Mouse (Mus musculus) kidney, postnatal 14 days (tissue): ENCODE measurements around the gene Sept9.
A peak's percentile ranks its signal among the peaks of the same experiment; 100 is the strongest.
"Not testable (repeated sequence)": the region's sequence is repeated elsewhere in the genome, so short reads cannot be mapped to it uniquely, and the experiment has no call there.

Experiments
- DNase-seq: peaks from one replicate; pipeline ENCODE4 v3.0.0; 2022; ENCODE audit warnings: mixed read lengths

Sept9 gene

DNA sequence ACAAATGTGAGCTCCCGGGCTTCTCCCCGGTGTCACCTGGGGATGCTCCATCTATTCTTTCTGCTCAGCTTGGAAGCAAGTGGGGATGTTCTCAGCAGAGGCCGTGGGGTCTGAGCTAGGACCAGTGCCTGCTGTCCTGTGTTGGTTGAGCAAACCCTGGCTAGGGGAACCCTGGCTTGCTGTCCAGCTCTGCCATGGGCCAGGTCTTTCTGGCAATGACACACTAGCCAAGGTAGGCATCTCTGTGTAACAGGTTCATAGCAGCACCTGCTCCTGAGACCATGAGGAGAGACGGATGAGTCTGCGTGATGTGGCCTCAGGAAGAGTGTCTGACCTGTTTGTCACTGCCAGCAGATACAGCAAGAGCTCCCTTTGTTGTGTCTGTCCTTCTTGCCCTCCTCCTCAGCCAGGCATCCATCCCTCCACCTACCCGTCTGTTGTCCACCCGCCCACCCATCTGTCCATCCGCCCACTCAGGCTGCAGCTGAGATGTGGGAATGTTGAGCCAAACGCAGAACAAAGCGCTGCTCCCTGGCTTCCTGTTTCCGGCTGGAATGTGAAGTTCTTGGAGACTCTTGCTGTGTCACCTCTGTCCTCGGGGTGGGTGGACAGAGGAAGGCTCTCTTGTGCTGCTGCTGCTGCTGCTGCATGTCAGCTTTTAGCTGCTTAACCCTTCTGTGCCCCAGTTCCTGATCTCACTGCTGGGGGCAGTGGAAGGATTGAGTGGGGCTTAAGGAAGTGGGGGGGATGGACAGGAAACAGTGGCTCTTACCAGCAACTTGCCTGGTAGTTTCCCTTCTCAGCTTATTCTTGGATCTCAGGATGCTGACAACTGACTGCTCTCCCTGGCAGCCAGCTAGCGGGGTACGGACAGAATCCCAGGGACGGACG is 117.2 kb downstream of the Sept9 start:
- peak; percentile 74 for DNase-seq

DNA sequence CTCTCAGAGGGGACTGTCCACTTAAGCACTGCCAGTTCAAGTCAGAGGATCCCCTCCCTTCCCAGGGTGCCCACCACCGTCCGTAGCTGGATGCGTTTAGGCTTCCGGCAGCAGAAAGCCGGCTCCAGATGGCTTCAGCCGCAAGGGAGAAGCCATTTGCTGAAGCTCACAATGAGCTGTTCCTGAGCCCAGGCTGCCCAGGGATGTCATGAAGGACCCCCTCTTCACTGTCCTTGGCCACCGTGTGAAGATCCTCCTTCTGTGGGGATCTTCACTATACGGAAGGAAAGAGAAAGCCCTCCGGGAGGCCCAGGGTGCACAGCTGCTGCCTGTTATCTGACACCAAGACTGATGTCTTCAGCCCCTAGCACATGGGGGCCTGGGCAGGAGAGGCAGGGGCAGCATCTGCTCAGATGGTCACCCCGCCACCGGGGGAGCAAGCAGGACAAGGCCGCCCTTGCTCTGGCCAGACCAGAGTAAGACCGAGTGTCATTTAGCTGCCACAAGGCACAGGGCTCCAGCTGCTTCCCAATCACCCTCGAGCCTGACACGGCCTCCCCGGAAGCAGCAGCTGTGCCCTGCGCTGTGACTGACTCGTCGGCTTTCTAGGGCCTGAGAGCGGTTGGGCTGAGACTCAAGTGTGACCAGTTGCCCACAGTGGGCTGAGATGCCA is 118.1 kb downstream of the Sept9 start:
- DNase-seq = no peak

DNA sequence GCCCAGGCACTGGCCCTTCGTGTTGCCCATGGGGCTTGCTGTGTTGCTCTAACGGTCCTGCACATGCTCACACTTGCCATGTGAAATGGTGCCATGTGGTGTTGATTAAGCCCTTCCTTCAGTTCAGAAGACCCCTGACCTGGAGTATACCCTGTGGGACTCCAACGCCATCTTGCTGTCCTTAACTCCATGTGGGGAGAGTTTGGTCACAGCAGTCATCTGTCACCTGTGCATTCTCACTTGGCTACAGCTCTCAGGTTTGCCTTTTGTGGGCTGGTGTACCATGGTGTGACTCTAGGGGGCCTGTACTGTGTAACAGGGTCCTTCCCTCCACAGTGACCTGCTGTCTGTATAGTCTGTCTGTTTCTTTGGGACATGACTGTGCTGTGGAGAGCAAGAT is 118.7 kb downstream of the Sept9 start:
- no peak for DNase-seq

DNA sequence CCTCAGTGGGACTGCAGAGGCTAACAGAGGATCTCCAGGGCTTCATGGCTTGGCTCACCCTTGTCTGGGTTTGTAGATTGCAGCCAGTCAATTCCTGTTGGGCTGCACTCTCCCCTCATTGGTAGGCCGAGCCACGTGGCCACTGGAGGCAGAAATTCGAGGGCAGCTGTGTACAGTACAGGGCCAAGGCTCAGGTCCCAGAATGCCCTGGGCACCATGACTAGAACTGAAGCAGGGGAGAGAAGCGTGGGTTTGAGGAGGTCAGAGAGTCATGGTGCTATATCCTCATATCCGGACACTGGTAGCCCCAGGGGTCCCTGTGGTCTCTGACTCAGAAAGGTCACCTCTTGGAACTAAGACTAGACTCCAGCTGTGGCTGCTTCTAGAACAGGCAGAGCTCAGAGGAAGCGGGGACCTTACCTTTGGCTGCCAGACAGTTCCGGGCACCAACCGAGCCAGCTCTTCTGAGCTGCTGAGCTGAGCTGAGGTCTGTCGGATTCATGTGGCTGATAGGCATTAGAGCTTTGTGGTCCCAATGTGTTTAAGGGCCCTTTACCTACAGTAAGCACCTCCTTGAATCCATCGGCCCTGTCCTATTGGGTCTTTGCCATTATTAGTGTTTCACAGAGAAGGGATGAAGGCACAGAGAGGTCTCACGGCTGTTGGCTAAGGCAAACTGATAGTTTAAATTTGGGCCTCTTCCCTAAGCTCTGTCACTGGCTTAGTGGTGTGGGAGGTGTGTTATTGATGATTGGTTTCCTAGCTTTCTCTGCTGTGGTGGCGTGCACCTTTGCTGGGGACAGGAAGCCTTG is 119.5 kb downstream of the Sept9 start:
- DNase-seq = no peak

DNA sequence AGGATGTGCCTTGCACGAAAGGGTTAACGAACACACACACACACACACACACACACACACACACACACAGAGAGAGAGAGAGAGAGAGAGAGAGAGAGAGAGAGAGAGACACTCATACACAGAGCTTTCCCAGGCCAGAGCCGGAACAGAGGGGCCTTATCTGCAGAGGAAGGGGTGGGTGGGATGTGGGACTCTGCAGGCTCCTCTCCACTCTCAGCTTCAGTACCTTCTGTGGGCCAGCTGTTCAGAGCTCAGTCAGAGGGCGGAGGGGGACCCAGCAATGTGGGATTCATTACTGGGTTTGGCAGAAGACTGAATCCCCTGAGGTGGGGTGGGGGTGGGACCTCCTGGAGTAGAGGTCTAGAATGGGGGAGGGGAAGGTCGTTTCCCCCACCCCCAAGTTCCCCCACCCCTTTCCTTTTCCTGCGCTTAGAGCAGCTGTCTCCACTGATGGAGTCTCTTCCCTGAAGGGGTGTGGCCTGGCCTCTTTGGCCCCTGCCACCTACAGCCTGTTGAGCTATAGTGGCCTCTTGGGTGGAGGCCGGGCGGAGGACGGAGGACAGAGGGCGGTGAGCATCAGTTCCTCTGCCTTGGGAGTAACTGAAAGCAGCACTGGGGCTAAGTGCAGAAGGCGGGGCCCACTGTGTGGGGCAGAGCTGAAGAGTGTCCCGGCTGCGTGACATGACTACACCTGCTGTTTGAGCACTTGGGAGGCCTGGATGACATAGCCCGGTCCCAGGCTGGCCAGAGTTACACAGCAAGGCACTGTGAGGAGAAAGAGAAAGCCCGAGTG is 120.3 kb downstream of the Sept9 start:
- no peak for DNase-seq

DNA sequence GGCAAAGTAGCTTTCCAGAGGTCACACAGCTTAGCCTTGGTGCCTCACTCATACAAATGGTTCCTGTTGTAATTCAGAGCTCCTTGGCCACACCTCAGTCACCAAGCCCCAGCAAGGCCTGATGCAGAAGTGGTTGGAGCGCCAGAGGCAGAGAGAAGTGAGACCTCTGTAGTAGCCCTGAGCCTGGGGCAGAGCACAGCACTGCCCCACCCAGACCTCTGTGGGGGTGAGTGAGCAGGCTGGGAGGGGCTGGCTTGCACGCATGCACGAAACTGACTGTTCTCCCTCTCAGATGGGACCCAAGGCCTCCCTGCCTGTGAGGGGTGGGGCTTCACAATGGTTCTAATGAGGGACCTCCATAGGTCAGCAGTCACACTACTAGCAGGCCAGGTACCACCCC is 121.0 kb downstream of the Sept9 start:
- DNase-seq = no peak

DNA sequence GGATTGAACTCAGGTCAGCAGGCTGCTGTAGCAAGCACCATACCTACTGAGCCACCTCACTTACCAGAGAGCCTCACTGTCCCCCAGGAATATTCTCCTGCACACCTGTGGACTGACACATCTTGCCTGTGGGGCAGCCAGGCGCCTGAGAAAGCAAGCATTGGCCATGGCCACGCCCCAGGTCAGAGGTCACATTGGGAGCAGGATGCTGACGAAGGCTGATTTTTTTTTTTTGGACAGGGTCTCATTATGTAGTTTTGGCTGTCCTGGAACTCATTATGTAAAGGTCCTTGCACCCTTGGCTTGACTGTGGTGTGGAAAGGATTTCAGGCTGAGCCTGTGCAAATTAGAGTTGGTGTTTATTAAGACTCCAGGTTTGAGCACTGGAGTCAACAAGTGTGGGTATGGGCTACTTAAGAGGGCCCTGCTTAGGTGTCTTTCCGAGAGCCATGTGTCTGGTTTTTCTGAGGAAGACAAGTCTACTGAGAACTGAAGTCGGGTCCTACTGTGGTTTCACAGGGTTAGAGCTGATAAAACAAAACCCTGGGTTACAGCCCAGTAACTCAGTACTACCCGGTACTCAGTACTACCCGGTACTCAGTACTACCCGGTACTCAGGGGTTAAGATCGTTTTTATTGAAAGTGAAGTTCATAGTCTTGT is 122.0 kb downstream of the Sept9 start:
- DNase-seq = no peak

DNA sequence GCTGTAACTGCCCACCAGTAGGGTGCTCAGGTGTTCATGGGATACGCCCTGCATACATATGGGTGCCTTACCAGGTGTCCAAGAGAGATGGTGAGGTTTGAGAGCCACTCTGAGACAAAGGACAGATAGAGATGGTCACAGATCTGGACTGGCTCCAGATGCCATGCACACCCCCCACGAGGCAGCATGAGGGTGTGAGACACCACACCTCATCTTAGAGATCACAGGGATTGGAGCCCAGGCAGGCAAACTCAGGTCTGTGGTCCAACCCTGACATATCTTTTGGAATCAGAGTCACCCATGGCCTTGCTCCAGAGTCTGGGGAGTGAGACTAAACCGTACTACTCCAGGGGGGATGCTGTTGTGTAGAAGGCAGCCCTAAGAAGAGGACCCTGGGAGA is 122.8 kb downstream of the Sept9 start:
- no peak for DNase-seq

DNA sequence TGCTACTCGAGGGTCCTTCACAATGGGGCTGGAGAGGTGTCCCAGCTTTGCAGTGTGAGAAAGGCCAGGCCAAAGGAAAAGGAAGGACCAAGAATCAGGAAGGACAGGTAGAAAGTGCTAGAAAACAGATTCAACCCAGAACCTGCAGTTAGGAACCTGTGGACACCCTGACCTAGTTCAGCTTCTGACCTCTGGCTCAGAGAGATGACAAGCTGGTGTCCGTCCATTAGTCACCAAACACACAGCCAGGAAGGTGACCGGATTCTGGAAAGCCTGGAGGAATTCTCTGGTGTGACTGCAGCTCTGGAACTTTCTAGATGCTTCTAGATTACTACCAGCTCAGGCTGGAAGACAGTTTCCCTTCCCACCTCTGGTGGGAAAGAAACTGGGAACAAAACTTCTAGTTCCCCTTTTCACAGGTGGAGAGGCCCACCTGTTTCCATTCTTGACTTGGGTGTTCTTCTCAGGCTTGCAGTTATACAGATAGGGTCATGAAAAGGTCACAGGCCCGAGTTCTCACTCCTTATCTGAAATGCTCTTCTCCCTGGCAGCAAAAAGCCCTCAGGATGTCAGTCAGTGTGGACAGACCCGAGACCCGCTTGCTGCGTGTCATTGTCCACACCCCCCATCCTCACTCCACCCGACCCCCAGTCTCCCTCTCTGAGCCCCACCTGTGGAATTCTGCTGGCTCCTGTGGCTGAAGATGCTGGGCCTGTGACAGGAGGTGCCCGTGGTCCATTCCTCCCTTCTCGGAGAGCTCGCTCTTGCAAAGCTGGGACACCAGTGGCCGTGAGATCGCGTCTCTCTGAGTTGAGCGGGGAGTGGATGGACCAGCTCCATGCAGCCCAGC is 123.5 kb downstream of the Sept9 start:
- DNase-seq = no peak

DNA sequence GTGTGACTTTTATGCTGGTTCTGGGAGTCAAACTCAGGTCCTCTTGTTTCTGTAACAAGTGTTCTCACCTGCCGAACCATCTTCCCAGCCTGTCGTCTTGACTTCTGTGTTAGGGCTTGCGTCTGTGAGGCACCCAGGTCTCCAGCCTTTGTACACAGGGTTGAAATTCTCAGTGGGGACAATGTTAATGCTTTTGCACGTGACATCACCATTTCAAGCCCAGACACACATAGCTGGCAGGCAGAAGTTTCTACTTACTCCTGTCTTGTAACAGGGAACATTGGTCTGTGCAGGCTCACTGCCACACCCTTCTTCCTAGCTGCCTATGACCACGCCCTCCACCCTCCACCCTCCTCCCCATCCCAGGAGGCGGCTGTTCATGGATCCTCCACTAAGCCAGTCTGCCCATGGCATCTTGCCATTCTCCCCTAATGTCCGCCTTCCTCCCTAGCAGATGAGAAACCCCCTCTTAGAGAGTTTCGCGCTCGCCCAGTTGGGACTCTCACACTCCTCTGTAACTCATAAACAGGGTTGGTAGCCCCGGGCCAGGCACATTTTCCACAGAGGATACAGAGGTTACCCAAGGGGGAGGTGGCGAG is 124.6 kb downstream of the Sept9 start:
- DNase-seq = no peak

DNA sequence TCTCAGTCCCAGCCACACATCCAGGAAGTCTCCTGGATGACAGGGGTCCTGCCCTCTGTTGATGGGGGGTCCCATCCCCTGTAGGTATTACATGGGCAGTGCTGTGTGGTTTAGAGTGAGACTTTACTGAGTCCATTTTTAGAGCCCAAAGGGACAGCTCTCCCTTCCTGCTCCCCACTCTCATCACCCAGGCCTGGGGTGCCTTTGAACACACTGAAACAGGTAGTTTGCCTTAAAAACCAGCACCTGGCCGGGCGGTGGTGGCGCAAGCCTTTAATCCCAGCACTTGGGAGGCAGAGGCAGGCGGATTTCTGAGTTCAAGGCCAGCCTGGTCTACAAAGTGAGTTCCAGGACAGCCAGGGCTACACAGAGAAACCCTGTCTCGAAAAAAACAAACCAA is 125.3 kb downstream of the Sept9 start:
- DNase-seq = not testable (repeated sequence)

DNA sequence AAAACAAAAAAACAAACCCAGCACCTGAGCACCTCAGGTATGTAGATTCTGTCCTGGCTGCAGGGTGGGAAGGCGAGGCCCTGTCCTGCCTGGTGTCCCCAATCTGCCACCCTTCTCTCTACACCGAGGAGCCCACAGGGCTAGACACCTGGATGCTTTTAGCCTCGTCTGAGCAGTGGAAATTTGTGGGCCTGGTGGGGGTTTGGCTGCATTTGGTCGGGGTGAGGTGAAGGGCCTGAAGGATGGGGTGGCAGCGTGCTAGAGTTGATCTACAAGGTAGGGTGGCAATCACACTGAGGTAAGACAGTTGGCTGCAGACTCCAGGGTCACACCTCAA is 125.6 kb downstream of the Sept9 start:
- no peak for DNase-seq

DNA sequence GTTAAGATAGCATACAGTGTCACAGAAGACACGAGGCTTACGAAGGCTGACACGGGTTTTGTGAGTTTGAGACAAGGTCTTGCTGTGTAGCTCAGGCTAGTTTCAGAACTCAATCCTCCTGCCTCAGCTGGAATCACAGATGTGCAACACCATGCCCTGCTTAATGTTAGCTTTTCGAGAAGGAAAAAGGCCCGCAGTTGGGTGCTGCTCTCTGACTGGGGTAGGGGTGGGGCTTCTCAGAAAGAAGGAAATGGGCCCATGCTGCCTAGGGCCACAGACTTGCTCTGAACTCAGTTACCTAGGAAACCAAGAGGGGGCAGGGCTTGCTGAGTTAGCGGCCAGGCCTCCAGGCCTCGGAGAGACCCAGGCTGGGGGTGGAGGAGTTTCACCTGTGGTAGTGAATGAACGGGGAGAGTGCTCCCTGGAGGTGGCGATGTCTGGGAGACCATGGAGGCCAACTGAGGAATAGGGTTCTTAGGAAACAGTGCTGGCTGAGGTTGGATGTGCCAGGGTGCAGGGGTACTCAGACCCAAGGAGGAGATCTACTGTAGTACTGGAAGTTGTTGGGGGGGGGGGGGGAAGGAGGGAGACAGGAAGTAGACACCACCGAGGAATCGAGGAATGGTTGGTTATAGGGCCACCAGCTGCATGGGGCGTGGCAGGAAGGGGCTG is 126.1 kb downstream of the Sept9 start:
- DNase-seq = no peak

DNA sequence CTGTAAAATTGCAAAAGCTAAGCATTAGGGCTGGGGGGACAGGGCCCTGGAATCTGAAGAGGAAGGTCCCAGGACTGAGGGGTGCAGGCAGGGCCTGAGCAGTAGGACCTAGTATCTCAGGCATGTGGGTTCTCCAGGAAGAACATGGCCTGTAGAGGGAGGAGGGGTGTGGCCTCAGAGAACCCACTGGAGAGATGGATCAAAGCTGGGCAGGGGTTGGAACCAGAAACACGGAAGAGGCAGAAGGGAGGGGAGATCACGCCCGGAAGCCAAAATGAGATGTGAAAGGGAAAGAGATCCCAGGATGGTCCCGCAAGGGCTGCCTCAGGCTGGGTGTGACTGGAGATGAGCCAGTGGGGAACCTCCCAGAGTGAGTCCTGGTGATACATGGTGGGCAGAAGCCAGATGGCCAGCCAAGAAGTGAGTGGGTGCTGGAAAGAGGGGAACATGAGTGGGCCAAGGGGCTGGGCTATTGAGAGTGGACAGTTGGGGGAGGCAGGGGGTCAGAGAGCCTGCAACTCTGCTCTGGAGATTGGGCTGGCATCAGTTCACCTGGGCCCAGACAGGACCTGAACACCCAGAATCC is 126.8 kb downstream of the Sept9 start:
- DNase-seq = no peak

DNA sequence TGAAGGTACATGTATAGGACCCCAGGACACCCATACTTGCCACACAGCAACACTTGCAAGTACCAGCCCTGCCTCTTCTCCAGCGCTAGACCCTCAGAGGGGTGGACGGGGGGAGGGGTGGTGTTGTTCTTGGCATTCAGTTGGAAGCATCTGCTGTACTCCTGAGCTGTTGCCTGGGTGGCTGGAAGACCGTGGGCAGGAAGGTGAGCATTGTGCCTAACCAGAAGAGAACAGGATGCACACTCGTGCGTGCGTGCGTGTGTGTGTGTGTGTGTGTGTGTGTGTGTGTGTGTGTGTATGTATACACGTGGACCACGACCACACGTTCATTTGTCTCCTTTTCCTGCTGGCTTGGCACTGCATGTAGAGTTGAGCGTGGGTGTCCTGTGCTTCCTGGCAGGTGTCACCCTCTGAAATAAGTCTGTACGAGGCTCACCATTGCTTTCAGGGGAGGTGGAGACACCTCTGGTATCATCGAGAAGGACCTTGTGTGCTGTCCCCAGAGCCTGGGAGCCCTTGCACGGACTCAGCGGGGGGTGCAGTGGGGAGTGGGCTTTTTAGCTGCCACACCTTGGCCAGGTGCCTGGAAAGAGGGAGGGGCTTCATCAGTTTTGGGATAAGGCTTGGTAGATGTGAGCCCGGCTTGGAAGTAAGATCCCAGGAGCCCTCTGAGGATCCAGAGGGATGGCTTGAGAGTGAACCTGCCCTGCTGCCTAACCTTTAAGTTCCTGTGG is 127.6 kb downstream of the Sept9 start:
- no peak for DNase-seq

DNA sequence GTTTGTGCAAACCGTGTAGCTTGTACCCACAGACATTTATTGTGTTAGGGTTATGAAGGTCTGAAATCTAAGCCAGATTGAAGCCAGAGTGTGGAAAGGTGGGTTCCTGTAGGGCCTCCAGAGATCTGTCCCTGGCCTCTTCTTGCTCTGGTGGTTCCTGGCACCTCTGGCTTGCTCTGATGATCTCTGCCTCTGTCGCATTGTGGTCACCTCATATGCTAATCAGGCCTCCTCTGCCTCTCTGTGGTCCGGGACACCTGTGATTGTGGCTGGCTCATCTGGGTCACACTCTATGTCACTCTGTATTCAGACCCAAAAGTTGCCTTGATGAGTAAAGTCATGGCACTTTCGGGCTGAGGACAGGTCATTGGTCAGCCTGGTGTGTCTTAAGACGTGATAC is 128.2 kb downstream of the Sept9 start:
- no peak for DNase-seq

DNA sequence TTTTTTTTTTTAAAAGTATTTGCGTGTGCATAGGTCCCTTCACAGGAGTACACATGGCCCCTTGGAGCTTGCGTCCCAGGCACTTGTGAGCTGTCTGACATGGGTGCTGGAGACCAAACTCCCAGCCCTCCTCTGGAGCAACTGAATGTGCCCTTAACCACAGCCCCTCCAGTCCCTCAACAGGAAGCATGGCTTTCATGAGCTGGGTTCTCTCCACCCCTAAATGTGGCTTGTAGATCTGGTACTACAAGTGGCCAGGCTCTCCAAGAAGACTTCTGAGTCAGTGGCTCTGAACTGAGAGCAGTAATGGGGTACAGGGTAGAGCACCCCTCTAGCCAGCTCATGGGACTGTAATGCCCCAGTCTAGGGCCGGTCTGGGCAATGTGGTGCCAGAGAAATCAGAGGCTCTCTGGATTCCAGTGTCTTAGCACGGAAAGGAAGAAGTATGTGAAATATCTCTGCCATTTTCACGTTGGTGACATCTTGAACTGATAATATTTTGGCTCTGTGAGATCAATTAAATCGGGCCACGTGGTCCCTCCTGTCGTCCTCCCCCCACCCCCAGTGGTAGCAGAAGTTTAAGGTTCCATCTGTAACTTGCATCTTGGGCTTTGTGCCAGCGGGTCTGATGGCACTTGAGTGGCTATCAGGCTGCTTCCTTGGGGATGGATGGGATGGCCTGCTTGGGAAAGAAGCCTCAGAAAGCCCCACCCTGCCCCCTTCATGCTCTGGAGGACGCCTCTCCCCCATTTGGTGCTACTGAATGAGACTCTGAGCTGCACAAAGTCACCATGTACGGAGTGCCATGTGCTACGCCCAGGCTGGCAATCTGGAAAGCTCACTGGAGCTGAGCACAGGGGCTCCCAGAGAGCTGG is 130.9 kb downstream of the Sept9 start:
- no peak for DNase-seq

DNA sequence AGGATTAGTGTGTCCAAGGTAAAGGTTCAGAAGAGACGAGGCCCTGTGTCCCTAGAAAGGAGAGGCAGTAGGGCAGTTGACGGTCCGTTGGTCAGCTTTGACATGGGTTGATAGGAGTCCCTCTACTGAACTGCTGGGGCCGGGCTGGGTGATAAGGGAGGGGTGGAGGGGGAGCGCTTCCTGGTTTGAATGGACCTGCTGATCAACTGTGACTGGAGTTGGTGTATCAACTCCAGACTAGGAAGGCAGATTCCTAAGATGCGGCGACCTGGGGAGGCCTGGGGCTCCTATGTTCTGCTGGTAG is 131.4 kb downstream of the Sept9 start:
- DNase-seq = no peak
